Mouse (Mus musculus): ENCODE results near the gene Hexim1.

Hexim1 gene

DNA sequence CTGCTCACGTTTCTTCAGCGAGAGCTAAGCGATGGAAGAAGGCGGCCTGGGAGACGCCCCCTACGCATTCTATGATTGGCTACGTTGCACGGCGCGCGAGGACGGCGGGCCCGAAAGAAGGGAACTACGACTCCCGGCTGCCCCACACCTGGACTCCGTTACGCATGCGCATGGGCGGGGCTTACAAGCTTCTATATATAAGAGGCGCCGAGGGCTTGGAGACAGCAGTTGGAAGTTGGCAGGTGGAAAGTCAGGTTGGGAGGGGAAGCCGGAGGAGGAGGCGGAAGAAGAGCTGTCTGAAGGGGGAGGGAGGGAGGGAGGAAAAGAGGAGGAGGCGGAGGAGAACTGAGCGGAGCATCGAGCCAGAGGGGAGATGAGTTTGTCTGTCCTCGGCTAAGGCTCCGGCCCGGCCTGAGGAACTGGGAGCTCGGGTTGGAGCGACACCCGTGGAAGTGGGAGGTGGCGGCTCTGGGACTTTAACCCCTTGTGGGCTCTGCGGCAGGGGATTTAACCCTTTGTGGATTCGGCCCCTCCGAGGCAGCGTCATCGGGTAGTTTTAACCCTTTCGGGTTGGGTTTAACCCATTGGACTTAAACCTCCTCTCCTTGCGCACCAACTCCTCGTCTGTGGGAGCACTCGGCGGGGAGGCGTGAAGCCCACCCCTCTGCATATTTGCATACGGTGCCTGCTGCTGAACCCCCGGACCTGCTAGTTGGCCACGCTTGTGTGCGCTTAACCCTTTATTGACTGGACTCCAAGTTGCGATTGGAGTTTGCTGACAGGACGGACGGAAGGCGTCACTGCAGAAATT lies at the start of gene Hexim1:
TSS of gene Hexim1 (plus strand) at position 224 of the 811 bp plus-strand sequence.
- CTCF ChIA-PET, result interaction anchor here (0.6 to 4.5 kb wide), 30 partner anchors 10 to 1174 kb away, joined by 3 to 68 read pairs (median 4); partner anchors contain the start of genes Acbd4 (in 3 of the 4), Hexim2 (in 3 of the 4), Plcd3 (in 3 of the 4) and Tmub2 (in 1 of the 4)

DNA sequence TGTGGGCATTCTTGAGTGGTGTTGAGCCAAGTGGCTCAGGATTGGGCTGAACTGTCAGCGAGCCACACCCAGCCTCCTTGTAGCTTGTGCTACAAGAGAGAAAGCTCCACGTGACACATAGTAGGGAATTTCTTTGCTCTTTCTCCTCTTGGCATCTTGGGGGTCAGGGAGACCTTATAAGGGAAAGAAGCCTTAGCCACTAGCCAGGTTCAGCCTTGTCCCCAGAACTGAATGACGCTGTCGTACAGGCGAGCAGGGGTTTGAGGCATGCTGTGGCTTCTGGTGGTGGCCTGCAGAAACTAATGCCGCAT lies 49.0 kb upstream of the Hexim1 start:
- ChIA-PET POLR2A (interaction anchor here in 3 of 4 experiments (0.6 to 4.3 kb wide), 22 partner anchors 8 to 246 kb away, joined by 3 to 31 read pairs (median 6); partner anchors contain the start of genes Hexim1 (in 3 of the 3), Acbd4 (in 1 of the 3), Dcakd (in 1 of the 3) and Hexim2 (in 1 of the 3)), CTCF (interaction anchor here in 3 of 4 experiments (0.5 to 1.6 kb wide), 6 partner anchors 8 to 74 kb away, joined by 3 to 5 read pairs (median 4); no protein-coding TSS in a partner anchor)

More for the DNA sequence above, at the start of gene Hexim1:
- POLR2A ChIA-PET, result interaction anchor here (0.6 to 21.5 kb wide), 301 partner anchors 9 to 1937 kb away, joined by 3 to 2603 read pairs (median 4); partner anchors contain the start of genes Acbd4 (in 4 of the 4), Hexim2 (in 4 of the 4), Kif18b (in 4 of the 4) and Plcd3 (in 4 of the 4)

DNA sequence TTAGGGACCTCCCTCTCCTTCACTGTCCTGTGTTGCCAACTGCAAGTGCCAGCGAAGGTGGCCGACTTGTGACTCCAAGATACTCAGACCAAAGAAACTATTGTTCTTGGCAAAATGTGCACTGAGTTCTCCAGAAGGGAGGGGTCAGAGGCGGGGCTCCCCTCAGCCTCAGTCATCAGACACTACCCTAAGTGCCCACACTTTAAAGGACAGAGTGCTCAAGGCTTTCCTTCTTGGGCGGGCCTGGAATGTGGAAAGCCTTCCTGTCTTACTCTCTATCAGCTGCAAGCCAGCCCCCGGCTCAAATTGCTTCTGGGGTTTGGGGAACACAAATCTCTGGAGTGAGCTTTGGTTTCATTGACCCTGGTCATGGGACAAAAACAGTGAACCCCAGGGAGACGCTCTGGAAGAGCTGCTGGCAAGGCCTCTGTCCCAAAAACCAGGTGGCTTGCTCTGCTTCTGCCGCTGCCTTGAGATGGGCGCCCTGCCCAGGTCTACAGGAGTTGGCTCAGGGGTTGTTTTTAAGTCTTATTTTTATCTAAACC lies 48.5 kb upstream of the Hexim1 start:
- POLR2A ChIA-PET, result interaction anchor here (0.6 to 4.3 kb wide), 31 partner anchors 8 to 735 kb away, joined by 3 to 31 read pairs (median 5); partner anchors contain the start of genes Hexim1 (in 3 of the 4), Dcakd (in 2 of the 4), Nmt1 (in 2 of the 4) and Acbd4 (in 1 of the 4)
- CTCF ChIA-PET, result interaction anchor here (0.6 to 1.9 kb wide), 12 partner anchors 8 to 264 kb away, joined by 3 to 6 read pairs (median 3); no protein-coding TSS in a partner anchor

DNA sequence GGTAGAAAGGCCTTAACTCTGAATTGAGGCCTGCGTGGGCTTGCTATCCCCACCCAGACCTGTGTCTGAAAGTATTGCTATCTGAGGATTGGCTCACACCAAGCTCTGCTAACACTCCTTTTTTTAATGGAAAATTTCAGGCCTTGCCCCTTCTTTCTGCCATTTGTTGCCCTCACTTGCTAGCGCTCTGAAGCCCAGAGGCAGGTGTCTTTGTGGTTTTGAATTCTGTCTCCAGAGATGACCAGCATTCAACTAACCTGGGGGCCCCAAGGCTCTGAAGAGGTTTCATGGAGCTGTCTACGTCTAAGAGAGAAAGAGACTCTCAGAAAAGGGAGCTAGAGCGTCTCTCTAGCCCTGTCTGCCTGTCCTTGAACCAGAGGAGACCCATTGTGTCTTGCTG lies 47.8 kb upstream of the Hexim1 start:
- ChIA-PET CTCF (interaction anchor here (0.5 to 1.9 kb wide), 14 partner anchors 9 to 263 kb away, joined by 3 to 6 read pairs (median 4); no protein-coding TSS in a partner anchor), POLR2A (interaction anchor here (0.6 to 4.3 kb wide), 35 partner anchors 9 to 736 kb away, joined by 3 to 31 read pairs (median 4); partner anchors contain the start of genes Hexim1 (in 3 of the 4), Dcakd (in 2 of the 4), Hexim2 (in 2 of the 4) and Nmt1 (in 2 of the 4))

DNA sequence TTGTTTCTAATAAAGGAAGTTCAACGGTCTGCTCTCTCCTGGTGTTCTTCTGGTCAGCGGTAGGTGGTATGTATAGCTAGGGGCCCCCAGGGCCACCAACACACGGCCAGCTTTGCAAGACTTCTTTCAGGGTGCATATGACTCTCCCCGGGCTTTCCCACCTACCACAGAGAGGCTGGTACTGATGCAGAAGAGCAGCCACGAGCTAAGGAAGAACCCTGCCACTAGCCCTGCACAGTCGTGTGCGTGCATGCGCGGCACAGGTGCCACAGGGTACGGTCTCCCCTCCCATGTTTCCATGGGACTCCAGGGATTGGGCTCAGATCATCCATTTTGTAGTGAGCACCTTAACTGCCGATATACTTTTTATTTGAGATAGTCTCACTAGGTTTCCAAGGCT lies 47.1 kb upstream of the Hexim1 start:
- ChIA-PET CTCF (interaction anchor here (0.5 to 1.9 kb wide), 9 partner anchors 11 to 827 kb away, joined by 3 to 6 read pairs (median 4); no protein-coding TSS in a partner anchor), POLR2A (interaction anchor here (0.6 to 4.3 kb wide), 27 partner anchors 8 to 341 kb away, joined by 3 to 31 read pairs (median 5); partner anchors contain the start of genes Hexim1 (in 3 of the 4) and Hexim2 (in 2 of the 4))

DNA sequence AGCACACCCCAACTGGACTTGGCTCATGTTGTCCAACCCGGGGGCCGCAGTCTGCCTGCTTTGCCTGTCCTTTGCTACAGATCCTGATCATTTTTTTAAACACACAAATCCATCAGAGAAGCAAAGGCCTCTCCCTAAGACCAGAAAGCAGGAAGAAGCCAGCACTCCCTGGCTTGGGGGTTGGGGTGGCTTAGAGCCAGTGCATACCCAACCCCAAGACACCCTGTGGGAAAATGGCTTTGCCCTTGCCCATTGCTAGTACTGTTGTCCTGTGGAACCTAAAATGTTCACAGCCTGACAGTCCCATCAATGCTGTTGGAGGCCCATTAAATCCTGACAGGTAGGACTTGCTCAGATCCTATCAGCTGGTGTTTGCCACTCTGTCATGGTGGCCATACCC lies 46.3 kb upstream of the Hexim1 start:
- CTCF ChIA-PET, result interaction anchor here in 2 of 4 experiments (1.5 to 1.9 kb wide), 3 partner anchors 15 to 33 kb away, joined by 5 to 6 read pairs (median 5); no protein-coding TSS in a partner anchor
- POLR2A ChIA-PET, result interaction anchor here in 2 of 4 experiments (0.6 to 4.3 kb wide), 10 partner anchors 7 to 195 kb away, joined by 3 to 31 read pairs (median 8); partner anchors contain the start of gene Hexim1 (in 1 of the 2)

DNA sequence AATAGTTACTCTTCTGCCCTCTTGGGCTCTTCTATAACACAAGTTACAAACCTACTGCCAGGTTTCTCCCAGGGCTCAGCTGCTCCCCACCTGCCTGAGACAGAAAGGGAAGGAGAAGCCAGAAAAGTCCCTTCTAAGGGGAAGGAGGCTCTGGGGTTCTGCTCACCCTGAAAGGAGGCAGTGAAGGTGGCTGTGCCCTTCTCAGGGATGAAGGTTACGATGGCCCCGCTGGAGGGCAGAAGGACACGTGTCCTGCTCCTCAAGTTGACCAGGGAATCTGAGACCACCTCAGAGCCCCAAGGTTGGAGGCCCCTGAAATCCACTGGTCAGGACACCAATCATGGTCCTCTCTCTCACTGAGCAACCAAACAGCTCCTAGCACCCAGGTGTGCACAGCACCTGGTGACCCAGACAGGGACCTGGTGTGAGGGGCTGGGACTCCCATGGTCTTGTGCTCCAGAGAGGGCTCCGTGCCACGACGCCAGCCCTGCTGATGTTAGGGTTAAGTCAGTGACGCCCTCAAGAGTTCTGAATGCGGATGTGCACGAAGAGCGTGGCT lies 45.6 kb upstream of the Hexim1 start:
- CTCF ChIA-PET, result no interaction called here
- POLR2A ChIA-PET, result interaction anchor here in 2 of 4 experiments (1.1 to 4.3 kb wide), 7 partner anchors 9 to 34 kb away, joined by 3 to 24 read pairs (median 4); partner anchors contain the start of genes Acbd4 (in 1 of the 2) and Plcd3 (in 1 of the 2)

DNA sequence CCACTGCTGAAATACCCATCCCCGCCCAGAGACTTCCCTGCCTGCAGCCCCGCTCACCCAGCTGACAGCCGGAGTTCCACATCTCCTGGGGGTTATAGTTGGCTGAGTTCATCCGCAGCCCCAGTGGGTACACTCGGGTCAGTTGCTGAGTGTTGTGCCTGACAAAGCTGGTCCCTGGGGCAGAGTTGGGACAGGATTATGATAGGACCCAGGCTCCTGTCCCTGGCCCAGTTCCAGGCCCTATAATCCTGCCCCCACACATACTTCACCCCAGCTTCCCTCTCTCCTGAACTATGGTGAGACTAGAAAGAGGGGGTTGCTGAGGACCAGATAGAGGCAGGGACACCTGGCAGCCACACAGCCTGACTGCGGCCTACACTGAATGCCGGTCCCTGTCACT lies 42.4 kb upstream of the Hexim1 start:
- ChIA-PET POLR2A (interaction anchor here in 3 of 4 experiments (1.2 to 2.6 kb wide), 5 partner anchors 11 to 148 kb away, joined by 3 to 8 read pairs (median 5); partner anchors contain the start of genes Acbd4 (in 1 of the 3), Hexim1 (in 1 of the 3), Kif18b (in 1 of the 3) and Plcd3 (in 1 of the 3)), CTCF (no interaction called here)

DNA sequence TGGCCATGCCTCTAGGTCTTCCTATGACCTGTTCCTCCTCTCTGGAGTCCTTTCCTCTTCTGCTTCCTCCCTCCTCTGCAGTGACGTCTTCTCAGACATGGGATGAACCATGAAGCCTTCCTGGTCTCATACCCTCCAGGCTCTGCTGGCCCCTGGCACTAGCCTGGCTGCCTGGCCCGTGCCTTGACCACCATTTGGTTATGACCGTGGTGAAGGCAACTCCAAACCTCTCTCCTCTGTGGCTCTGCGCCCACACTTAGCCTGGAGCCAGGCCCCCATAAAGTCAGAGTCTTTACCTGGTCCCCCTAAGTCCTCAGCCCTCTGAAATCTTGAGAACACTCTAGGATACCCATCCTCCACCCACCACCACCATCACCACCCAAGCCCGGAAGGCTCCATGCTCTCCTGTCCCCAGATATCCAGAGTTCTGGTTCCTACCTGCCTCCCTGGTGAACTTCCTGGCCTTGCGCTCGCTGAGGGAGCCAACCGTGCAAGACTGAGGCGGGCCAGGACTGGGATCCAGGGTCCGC lies 41.8 kb upstream of the Hexim1 start:
- POLR2A ChIA-PET, result interaction anchor here in 3 of 4 experiments (0.9 to 2.6 kb wide), 11 partner anchors 7 to 149 kb away, joined by 3 to 15 read pairs (median 5); partner anchors contain the start of genes Acbd4 (in 2 of the 3), Hexim1 (in 2 of the 3), Kif18b (in 1 of the 3) and Plcd3 (in 1 of the 3)
- CTCF ChIA-PET, result interaction anchor here in 1 of 4 experiments (1.1 kb wide), 1 partner anchor 348 kb away, joined by 3 read pairs; no protein-coding TSS in a partner anchor

DNA sequence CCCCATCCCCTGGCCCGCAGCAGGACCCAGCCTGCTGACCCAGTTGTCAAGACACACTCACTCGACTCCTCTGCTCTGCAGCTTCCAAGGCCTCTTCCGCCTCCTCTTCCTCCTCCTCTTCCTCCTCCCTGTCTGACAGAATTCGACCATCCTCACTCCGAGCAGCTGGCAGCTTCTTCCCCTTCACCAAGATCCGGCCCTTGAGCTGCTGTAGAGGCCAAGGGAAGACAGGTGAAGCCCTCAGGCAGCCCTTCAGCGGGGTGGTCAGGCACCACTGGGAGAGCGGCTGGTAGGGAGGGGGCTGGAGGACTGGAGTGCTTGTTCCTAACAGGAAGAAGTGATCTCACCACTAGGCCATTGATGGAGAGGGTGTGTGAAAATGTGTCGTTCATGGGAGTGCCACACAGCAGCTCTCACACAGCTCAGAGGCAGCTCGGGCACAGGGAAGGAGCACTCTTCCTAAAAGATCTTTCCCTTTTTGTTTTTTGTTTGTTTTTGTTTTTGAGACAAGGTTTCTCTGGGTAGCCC lies 41.2 kb upstream of the Hexim1 start:
- ChIA-PET POLR2A (interaction anchor here in 3 of 4 experiments (0.5 to 2.6 kb wide), 14 partner anchors 8 to 980 kb away, joined by 3 to 15 read pairs (median 4); partner anchors contain the start of genes Hexim1 (in 3 of the 3), Acbd4 (in 2 of the 3), Kif18b (in 1 of the 3) and Plcd3 (in 1 of the 3)), CTCF (interaction anchor here in 2 of 4 experiments (0.6 to 1.1 kb wide), 5 partner anchors 57 to 1027 kb away, joined by 3 to 6 read pairs (median 4); no protein-coding TSS in a partner anchor)

DNA sequence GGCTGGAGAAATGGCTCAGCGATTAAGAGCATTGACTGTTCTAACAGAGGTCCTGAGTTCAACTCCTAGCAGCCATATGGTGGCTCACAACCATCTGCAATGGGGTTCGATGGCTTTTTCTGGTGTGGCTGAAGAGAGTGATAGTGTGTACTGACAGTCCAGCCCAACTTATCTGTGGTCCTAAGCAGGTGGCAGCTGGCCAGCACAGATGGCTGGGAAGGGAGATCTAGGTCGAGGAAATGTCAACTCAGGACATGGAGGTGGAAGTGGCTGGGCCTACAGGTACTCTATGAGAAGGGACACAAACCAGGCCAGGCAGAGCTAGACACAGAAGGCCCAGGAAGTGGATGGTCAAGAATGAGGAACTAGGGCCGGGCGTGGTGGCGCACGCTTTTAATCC lies 40.0 kb upstream of the Hexim1 start:
- ChIA-PET CTCF (no interaction called here), POLR2A (interaction anchor here in 2 of 4 experiments (0.8 to 2.1 kb wide), 4 partner anchors 9 to 39 kb away, joined by 3 to 15 read pairs (median 4); partner anchors contain the start of gene Hexim1 (in 1 of the 2))

DNA sequence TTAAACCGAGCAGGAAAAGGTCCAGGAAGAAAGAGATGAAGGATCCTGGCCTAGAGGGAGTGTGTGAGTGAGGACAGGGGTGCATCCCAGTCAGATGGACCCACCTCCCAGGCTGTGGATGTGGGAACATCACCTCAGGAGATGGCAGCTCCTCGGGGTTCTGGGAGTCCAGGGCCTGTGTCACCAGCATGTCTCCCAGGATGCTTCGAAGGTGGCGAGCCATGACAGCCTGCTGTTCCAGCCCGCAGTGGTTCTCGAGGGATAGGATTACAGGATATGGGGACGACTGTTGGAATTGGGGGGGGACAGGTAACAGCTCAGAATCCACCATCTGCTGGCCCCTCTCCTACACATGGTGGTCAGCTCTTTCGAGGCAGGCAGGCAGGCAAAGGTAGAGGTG lies 39.5 kb upstream of the Hexim1 start:
- POLR2A ChIA-PET, result interaction anchor here in 2 of 4 experiments (0.8 to 1.4 kb wide), 2 partner anchors 8 to 14 kb away, joined by 3 to 5 read pairs; no protein-coding TSS in a partner anchor

DNA sequence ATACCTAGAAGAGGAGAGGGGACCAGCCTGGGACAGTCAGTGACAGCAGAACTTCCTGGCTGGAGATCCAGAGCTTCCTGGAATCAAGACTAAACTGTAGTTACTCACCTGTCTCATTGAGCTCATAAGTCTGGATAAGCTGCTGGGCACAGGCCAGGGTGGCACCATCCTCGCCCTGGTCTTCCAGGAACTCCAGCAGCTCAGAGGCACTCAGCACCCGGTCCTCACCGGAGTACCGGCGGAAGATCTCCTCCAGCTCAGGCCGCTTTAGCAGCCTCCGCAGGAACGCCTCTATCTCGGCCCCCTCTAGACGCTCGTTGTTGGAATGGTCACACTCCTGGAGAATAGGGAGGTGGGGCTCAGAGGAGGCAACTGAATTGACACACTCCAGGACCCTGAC lies 37.9 kb upstream of the Hexim1 start:
- CTCF ChIA-PET, result interaction anchor here in 3 of 4 experiments (0.5 to 1.3 kb wide), 5 partner anchors 16 to 294 kb away, joined by 3 to 7 read pairs (median 4); no protein-coding TSS in a partner anchor
- POLR2A ChIA-PET, result interaction anchor here in 2 of 4 experiments (0.8 to 4.5 kb wide), 8 partner anchors 10 to 131 kb away, joined by 3 to 19 read pairs (median 5); partner anchors contain the start of genes Acbd4 (in 1 of the 2), C1ql1 (in 1 of the 2), Hexim1 (in 1 of the 2) and Plcd3 (in 1 of the 2)

More for the DNA sequence above, 39.5 kb upstream of the Hexim1 start:
- CTCF ChIA-PET, result no interaction called here

DNA sequence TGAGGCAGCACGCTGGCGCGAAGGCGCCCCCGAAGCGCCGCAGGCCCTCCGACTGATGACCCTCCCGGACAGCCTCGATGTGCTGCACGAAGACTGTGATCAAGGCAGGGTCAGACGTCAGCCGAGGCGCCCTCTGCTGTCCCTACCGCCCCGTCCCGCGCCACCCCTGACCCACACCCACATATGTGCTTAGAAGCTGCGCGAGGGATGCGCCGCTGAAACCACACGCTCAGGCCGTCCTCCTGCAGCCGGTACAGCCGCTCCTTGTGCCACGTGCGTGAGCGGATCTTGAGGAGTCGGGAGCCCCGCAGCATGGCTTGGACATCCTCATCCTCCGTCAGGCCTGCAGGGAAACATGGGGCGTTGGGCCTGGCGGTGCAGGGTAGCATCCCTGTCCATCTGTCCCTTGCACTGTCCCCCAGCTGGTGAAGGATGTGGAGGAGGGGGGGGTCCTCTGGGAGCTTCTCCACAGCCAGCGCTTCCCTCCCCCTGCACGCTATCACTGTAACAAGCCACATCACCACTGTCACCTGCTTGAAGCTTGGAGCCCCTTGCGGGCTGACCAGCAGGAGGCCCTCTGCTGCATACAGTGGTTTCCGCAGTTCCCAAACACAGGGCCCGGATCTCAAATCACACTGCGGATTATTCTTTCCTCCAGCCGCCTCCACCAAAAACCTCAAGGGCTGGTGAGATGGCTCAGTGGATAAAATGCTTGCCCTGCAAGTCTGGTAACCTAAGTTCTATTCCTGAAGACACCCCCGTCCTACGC lies 35.5 kb upstream of the Hexim1 start:
- CTCF ChIA-PET, result interaction anchor here in 3 of 4 experiments (0.6 to 4.4 kb wide), 16 partner anchors 12 to 559 kb away, joined by 3 to 52 read pairs (median 4); partner anchors contain the start of genes Acbd4 (in 2 of the 3) and Plcd3 (in 2 of the 3)
- POLR2A ChIA-PET, result interaction anchor here (0.6 to 5.1 kb wide), 26 partner anchors 12 to 332 kb away, joined by 3 to 57 read pairs (median 4); partner anchors contain the start of genes Hexim1 (in 3 of the 4), Acbd4 (in 2 of the 4), Plcd3 (in 2 of the 4) and Kif18b (in 1 of the 4)

DNA sequence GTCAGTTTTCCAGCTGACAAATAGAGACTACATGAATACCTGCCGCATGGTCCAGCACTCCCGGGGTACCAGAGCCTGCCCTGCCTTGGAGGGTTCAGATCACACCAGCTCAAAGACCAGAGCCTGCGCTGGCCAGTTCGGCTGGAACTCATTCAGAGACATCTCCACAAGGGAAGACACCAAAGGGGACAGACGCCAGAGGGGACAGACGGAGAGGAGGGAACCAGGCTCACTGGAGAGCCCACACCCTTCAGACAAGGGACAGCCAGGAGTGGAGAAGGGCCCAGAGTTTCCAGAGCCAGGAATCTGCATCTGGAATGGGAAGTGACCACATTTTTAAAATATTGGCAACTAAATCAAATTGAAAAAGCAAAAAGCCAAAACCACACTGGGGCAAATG lies 34.4 kb upstream of the Hexim1 start:
- POLR2A ChIA-PET, result interaction anchor here in 3 of 4 experiments (0.9 to 5.1 kb wide), 15 partner anchors 12 to 51 kb away, joined by 3 to 57 read pairs (median 7); partner anchors contain the start of genes Hexim1 (in 2 of the 3), Acbd4 (in 1 of the 3) and Plcd3 (in 1 of the 3)
- CTCF ChIA-PET, result interaction anchor here in 1 of 4 experiments (0.5 to 4.4 kb wide), 7 partner anchors 13 to 502 kb away, joined by 3 to 52 read pairs (median 3); partner anchors contain the start of genes Acbd4 and Plcd3

All from embryonic stem cell, embryonic (primary cell).